Mouse (Mus musculus): ENCODE measurements around the gene Bola2. TPM values are rescaled to one million over a fixed set of nuclear protein-coding genes. Genes with fewer than 3 reads are reported as not detected.

Bola2 gene
- polyA plus RNA-seq (2012; rRNA removed), result 63.9 and 67.2 TPM in 2 replicates

- WGBS, result under 1% methylated on average over 31 of the region's 31 CpGs
- Histone ChIP-seq H3K4me1 (ENCODE audit: control insufficient read depth, insufficient read depth, low read length) (peaks cover 4% of the 10 kb centered on the region; the same call in 1 of the 2 replicates), H3K36me3 (ENCODE audit: control insufficient read depth, insufficient read depth, low read length) (no peaks in the 10 kb centered on the region), H3K27me3 (replicated peaks; ENCODE audit: control insufficient read depth, insufficient read depth, low read length) (no peaks in the 10 kb centered on the region), H3K4me3 (ENCODE audit: insufficient read depth, low read depth, low read length) (peak within 1 kb of the TSS; percentile 97), H3K27ac (ENCODE audit: insufficient read depth, low read depth, low read length) (peak within 1 kb of the TSS; percentile 99)
- peak; percentile 36 for TF ChIP-seq POLR2A (IDR thresholded peaks at IDR 0.05; ENCODE audit: low read depth, low read length)
- TF ChIP-seq CTCF (conservative IDR thresholded peaks at IDR 0.05; ENCODE audit: insufficient read depth, insufficient read length, low read depth, low read length), result no peak
- peak; percentile 81 for DNase-seq
Measured at GRCm38 (mm10) chr7:126695210-126695611, at the start of gene Bola2. Gene Bola2 (plus strand): TSS chr7:126695401.

GRCm38 (mm10) chr7:126645708-126646107, 49.5 kb upstream of the Bola2 start:
- Histone ChIP-seq H3K27ac (ENCODE audit: insufficient read depth, low read depth, low read length) (peak overlapping the region; percentile 32; the same call in 1 of the 2 replicates), H3K4me1 (ENCODE audit: control insufficient read depth, insufficient read depth, low read length) (no peaks in the 10 kb centered on the region; the same call in 1 of the 2 replicates), H3K4me3 (ENCODE audit: insufficient read depth, low read depth, low read length) (no peak overlapping the region), H3K27me3 (replicated peaks; ENCODE audit: control insufficient read depth, insufficient read depth, low read length) (no peaks in the 10 kb centered on the region), H3K36me3 (ENCODE audit: control insufficient read depth, insufficient read depth, low read length) (no peaks in the 10 kb centered on the region)
- no peak for TF ChIP-seq CTCF (conservative IDR thresholded peaks at IDR 0.05; ENCODE audit: insufficient read depth, insufficient read length, low read depth, low read length)
- TF ChIP-seq POLR2A (IDR thresholded peaks at IDR 0.05; ENCODE audit: low read depth, low read length), result no peak
- peak; percentile 62 for DNase-seq
- WGBS, result 47% methylated on average over 5 of the region's 5 CpGs

- TF ChIP-seq CTCF (conservative IDR thresholded peaks at IDR 0.05; ENCODE audit: insufficient read depth, insufficient read length, low read depth, low read length) (peak; percentile 36; the same call in 1 of the 2 replicates), POLR2A (IDR thresholded peaks at IDR 0.05; ENCODE audit: low read depth, low read length) (no peak)
- 71% methylated on average over 4 of the region's 4 CpGs for WGBS
- Histone ChIP-seq H3K27me3 (replicated peaks; ENCODE audit: control insufficient read depth, insufficient read depth, low read length) (no peaks in the 10 kb centered on the region), H3K36me3 (ENCODE audit: control insufficient read depth, insufficient read depth, low read length) (no peaks in the 10 kb centered on the region), H3K4me3 (ENCODE audit: insufficient read depth, low read depth, low read length) (no peak overlapping the region), H3K4me1 (ENCODE audit: control insufficient read depth, insufficient read depth, low read length) (no peaks in the 10 kb centered on the region; the same call in 1 of the 2 replicates), H3K27ac (ENCODE audit: insufficient read depth, low read depth, low read length) (no peak overlapping the region)
- no peak for DNase-seq
Measured at GRCm38 (mm10) chr7:126648486-126648885, 46.7 kb upstream of the Bola2 start.

GRCm38 (mm10) chr7:126649231-126650051, 45.8 kb upstream of the Bola2 start, which contains the start of gene Sgf29:
Gene Sgf29 (plus strand): TSS chr7:126649309.
- TF ChIP-seq POLR2A (IDR thresholded peaks at IDR 0.05; ENCODE audit: low read depth, low read length), result peak; percentile 91
- no peak for TF ChIP-seq CTCF (conservative IDR thresholded peaks at IDR 0.05; ENCODE audit: insufficient read depth, insufficient read length, low read depth, low read length)
- H3K27ac ChIP-seq (ENCODE audit: insufficient read depth, low read depth, low read length), result peak within 1 kb of the TSS; percentile 98
- no peaks in the 10 kb centered on the region for H3K27me3 ChIP-seq (replicated peaks; ENCODE audit: control insufficient read depth, insufficient read depth, low read length)
- no peaks in the 10 kb centered on the region; the same call in 1 of the 2 replicates for H3K4me1 ChIP-seq (ENCODE audit: control insufficient read depth, insufficient read depth, low read length)
- DNase-seq, result peak; percentile 96
- WGBS, result 1% methylated on average over 57 of the region's 57 CpGs
- no peaks in the 10 kb centered on the region for H3K36me3 ChIP-seq (ENCODE audit: control insufficient read depth, insufficient read depth, low read length)
- peak within 1 kb of the TSS; percentile 77 for H3K4me3 ChIP-seq (ENCODE audit: insufficient read depth, low read depth, low read length)

- peaks cover 2% of the 10 kb centered on the region; the same call in 1 of the 2 replicates for H3K4me1 ChIP-seq (ENCODE audit: control insufficient read depth, insufficient read depth, low read length)
- no peaks in the 10 kb centered on the region for H3K27me3 ChIP-seq (replicated peaks; ENCODE audit: control insufficient read depth, insufficient read depth, low read length)
- H3K27ac ChIP-seq (ENCODE audit: insufficient read depth, low read depth, low read length), result no peak overlapping the region
- no peaks in the 10 kb centered on the region for H3K36me3 ChIP-seq (ENCODE audit: control insufficient read depth, insufficient read depth, low read length)
- WGBS, result 40% methylated on average over 2 of the region's 2 CpGs
- TF ChIP-seq CTCF (conservative IDR thresholded peaks at IDR 0.05; ENCODE audit: insufficient read depth, insufficient read length, low read depth, low read length), result no peak
- DNase-seq, result no peak
- no peak overlapping the region for H3K4me3 ChIP-seq (ENCODE audit: insufficient read depth, low read depth, low read length)
Measured at GRCm38 (mm10) chr7:126650852-126651251, 44.3 kb upstream of the Bola2 start.

- Histone ChIP-seq H3K36me3 (ENCODE audit: control insufficient read depth, insufficient read depth, low read length) (no peaks in the 10 kb centered on the region), H3K27ac (ENCODE audit: insufficient read depth, low read depth, low read length) (no peak overlapping the region), H3K4me3 (ENCODE audit: insufficient read depth, low read depth, low read length) (no peak overlapping the region), H3K27me3 (replicated peaks; ENCODE audit: control insufficient read depth, insufficient read depth, low read length) (no peaks in the 10 kb centered on the region), H3K4me1 (ENCODE audit: control insufficient read depth, insufficient read depth, low read length) (peaks cover 2% of the 10 kb centered on the region; the same call in 1 of the 2 replicates)
- WGBS, result 73% methylated on average over 2 of the region's 2 CpGs
- TF ChIP-seq POLR2A (IDR thresholded peaks at IDR 0.05; ENCODE audit: low read depth, low read length), result no peak
- TF ChIP-seq CTCF (conservative IDR thresholded peaks at IDR 0.05; ENCODE audit: insufficient read depth, insufficient read length, low read depth, low read length), result no peak
- no peak for DNase-seq
Measured at GRCm38 (mm10) chr7:126653991-126654390, 41.2 kb upstream of the Bola2 start.

- Histone ChIP-seq H3K4me1 (ENCODE audit: control insufficient read depth, insufficient read depth, low read length) (peaks cover 2% of the 10 kb centered on the region; the same call in 1 of the 2 replicates), H3K4me3 (ENCODE audit: insufficient read depth, low read depth, low read length) (no peak overlapping the region), H3K36me3 (ENCODE audit: control insufficient read depth, insufficient read depth, low read length) (no peaks in the 10 kb centered on the region), H3K27me3 (replicated peaks; ENCODE audit: control insufficient read depth, insufficient read depth, low read length) (no peaks in the 10 kb centered on the region), H3K27ac (ENCODE audit: insufficient read depth, low read depth, low read length) (no peak overlapping the region)
- peak; percentile 24 for DNase-seq
- 71% methylated on average over 3 of the region's 3 CpGs for WGBS
- TF ChIP-seq POLR2A (IDR thresholded peaks at IDR 0.05; ENCODE audit: low read depth, low read length), result no peak
- TF ChIP-seq CTCF (conservative IDR thresholded peaks at IDR 0.05; ENCODE audit: insufficient read depth, insufficient read length, low read depth, low read length), result no peak
Measured at GRCm38 (mm10) chr7:126655695-126656094, 39.5 kb upstream of the Bola2 start.

Data from kidney, adult 2 months (tissue).